Mouse (Mus musculus): ENCODE data around the gene Lcn3. TPM values are rescaled to one million over a fixed set of nuclear protein-coding genes. Genes with fewer than 3 reads are reported as not detected.
"Not testable (repeated sequence)": the region's sequence is repeated elsewhere in the genome, so short reads cannot be mapped to it uniquely, and the experiment has no call there.

Lcn3 gene
- polyA plus RNA-seq, 1 experiment from 2014 or later: not detected

DNA sequence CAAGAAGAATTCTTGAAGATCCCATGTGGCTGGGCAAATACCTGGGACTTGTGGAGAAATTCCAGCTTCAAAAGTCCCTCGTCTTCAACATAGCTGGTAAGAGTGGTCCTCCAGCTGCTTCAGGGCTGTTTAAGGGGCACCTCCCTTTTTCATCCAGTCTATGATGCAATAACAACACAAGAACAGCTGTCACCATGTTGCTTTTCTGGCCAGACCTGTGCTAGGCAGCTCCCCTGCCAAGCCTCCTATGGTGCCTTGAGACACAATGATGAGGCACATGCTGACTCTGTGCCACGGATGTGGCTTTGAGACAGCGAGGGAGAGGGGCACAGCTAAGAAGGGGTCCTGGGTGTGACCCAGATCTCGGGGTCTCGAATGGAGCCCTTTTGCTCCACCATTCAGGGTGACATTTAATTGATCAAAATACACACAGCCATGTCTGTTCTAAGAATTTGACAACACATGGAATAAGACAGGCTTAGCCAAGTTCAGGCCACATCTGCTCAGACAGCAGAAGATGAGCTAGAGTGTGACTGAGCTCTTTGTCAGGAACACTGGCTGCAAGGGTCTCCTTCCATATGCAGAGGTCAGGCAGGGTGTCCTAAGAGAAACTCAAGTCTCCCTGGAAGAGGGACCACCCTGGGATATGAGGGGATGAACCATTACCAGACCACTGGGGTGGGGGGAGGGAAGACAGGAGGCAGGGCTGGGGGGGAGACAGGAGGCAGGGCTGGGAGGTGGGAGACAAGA, 20.4 kb downstream of the Lcn3 start:
- H3K27ac ChIP-seq (replicated peaks in 1 of 2; ENCODE audit: control insufficient read depth in 1 of 2, insufficient read depth in 1 of 2, low read depth in 2 of 2, low read length in 2 of 2): no peak overlapping the region
- H3K4me3 ChIP-seq (ENCODE audit: control insufficient read depth in 1 of 2, insufficient read depth in 1 of 2, low read depth in 1 of 2, low read length in 2 of 2): no peak overlapping the region
- no peaks in the 10 kb centered on the region for H3K9me3 ChIP-seq (ENCODE audit: control insufficient read depth, low read length)
- H3K4me2 ChIP-seq (ENCODE audit: low read length): no peak overlapping the region
- no peak overlapping the region for H3K9ac ChIP-seq (ENCODE audit: low read length)
- H3K36me3 ChIP-seq (ENCODE audit: control insufficient read depth, insufficient read depth, low read length): no peaks in the 10 kb centered on the region
- 69% methylated on average over 5 of the region's 5 CpGs for WGBS
- no peaks in the 10 kb centered on the region for H3K4me1 ChIP-seq (ENCODE audit: control insufficient read depth in 2 of 2, insufficient read depth in 2 of 2, low read length in 2 of 2)
- no peak for ATAC-seq (ENCODE audit: insufficient number of reproducible peaks, insufficient read depth, low FRiP score, low read depth)
- no peaks in the 10 kb centered on the region for H3K27me3 ChIP-seq (ENCODE audit: control insufficient read depth, insufficient read depth, low read length)

GRCm38 (mm10) chr2:25789092-25789491, 23.7 kb downstream of the Lcn3 start:
- H3K27me3 ChIP-seq (ENCODE audit: control insufficient read depth, insufficient read depth, low read length): no peaks in the 10 kb centered on the region
- no peaks in the 10 kb centered on the region for H3K9me3 ChIP-seq (ENCODE audit: control insufficient read depth, low read length)
- no peaks in the 10 kb centered on the region for H3K36me3 ChIP-seq (ENCODE audit: control insufficient read depth, insufficient read depth, low read length)
- WGBS: 61% methylated on average over 3 of the region's 3 CpGs
- H3K9ac ChIP-seq (ENCODE audit: low read length): no peak overlapping the region
- no peak overlapping the region for H3K4me3 ChIP-seq (ENCODE audit: control insufficient read depth in 1 of 2, insufficient read depth in 1 of 2, low read depth in 1 of 2, low read length in 2 of 2)
- H3K4me1 ChIP-seq (ENCODE audit: control insufficient read depth in 2 of 2, insufficient read depth in 2 of 2, low read length in 2 of 2): no peaks in the 10 kb centered on the region
- H3K27ac ChIP-seq (replicated peaks in 1 of 2; ENCODE audit: control insufficient read depth in 1 of 2, insufficient read depth in 1 of 2, low read depth in 2 of 2, low read length in 2 of 2): no peak overlapping the region
- H3K4me2 ChIP-seq (ENCODE audit: low read length): no peak overlapping the region
- no peak for ATAC-seq (ENCODE audit: insufficient number of reproducible peaks, insufficient read depth, low FRiP score, low read depth)

DNA sequence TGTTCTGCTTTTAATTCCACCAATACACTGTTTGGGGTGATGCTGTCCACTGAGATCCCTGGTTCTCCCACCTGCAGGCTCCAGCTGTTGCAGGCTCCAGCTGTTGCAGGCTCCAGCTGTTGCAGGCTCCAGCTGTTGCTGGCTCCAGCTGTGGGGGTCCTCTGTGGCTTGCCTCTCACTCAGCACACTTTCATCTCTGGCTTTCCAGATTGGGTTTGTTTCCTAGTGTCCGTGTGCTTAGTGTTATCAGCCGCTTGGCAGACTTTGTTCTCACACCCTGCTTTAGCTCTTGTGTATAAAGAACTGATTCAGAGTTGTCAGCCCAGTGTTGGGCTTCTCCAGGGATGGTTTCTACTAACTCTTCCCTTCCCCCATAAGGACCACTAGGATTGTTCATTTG, 32.3 kb downstream of the Lcn3 start:
- no peak for ATAC-seq (ENCODE audit: insufficient number of reproducible peaks, insufficient read depth, low FRiP score, low read depth)
- H3K9ac ChIP-seq (ENCODE audit: low read length): no peak overlapping the region
- H3K4me1 ChIP-seq (ENCODE audit: control insufficient read depth in 2 of 2, insufficient read depth in 2 of 2, low read length in 2 of 2): no peaks in the 10 kb centered on the region
- no peaks in the 10 kb centered on the region for H3K9me3 ChIP-seq (ENCODE audit: control insufficient read depth, low read length)
- no peak overlapping the region for H3K4me2 ChIP-seq (ENCODE audit: low read length)
- H3K27ac ChIP-seq (replicated peaks in 1 of 2; ENCODE audit: control insufficient read depth in 1 of 2, insufficient read depth in 1 of 2, low read depth in 2 of 2, low read length in 2 of 2): no peak overlapping the region
- WGBS: 12% methylated on average over 2 of the region's 2 CpGs
- no peaks in the 10 kb centered on the region for H3K27me3 ChIP-seq (ENCODE audit: control insufficient read depth, insufficient read depth, low read length)
- H3K4me3 ChIP-seq (ENCODE audit: control insufficient read depth in 1 of 2, insufficient read depth in 1 of 2, low read depth in 1 of 2, low read length in 2 of 2): no peak overlapping the region
- no peaks in the 10 kb centered on the region for H3K36me3 ChIP-seq (ENCODE audit: control insufficient read depth, insufficient read depth, low read length)

DNA sequence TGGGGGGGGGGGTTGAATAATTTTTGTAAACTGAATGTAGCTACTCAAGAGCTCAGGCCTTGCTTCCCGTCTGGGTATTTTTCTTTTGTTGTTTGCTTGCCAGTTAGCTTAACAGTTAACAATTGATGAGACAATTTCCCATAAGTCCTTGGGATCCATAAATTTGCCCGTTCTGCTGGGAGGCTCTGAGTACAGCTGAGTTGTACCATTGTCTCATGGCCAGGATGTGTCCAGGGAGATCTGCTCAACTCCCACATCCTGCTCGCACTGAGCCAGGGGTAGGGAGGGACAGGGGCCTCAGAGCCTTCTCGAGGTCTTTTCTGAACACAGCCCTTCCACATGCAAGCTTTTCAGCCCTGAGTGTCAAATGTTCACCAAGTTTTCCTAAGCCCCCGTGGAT, 32.7 kb downstream of the Lcn3 start:
- Histone ChIP-seq H3K9ac (ENCODE audit: low read length) (no peak overlapping the region), H3K4me1 (ENCODE audit: control insufficient read depth in 2 of 2, insufficient read depth in 2 of 2, low read length in 2 of 2) (no peaks in the 10 kb centered on the region), H3K36me3 (ENCODE audit: control insufficient read depth, insufficient read depth, low read length) (no peaks in the 10 kb centered on the region), H3K27me3 (ENCODE audit: control insufficient read depth, insufficient read depth, low read length) (no peaks in the 10 kb centered on the region), H3K9me3 (ENCODE audit: control insufficient read depth, low read length) (no peaks in the 10 kb centered on the region), H3K4me3 (ENCODE audit: control insufficient read depth in 1 of 2, insufficient read depth in 1 of 2, low read depth in 1 of 2, low read length in 2 of 2) (no peak overlapping the region), H3K27ac (replicated peaks in 1 of 2; ENCODE audit: control insufficient read depth in 1 of 2, insufficient read depth in 1 of 2, low read depth in 2 of 2, low read length in 2 of 2) (no peak overlapping the region), H3K4me2 (ENCODE audit: low read length) (no peak overlapping the region)
- ATAC-seq (ENCODE audit: insufficient number of reproducible peaks, insufficient read depth, low FRiP score, low read depth): no peak
- 47% methylated on average over 5 of the region's 5 CpGs for WGBS

- WGBS: 65% methylated on average over 2 of the region's 2 CpGs
- Histone ChIP-seq H3K4me1 (ENCODE audit: control insufficient read depth in 2 of 2, insufficient read depth in 2 of 2, low read length in 2 of 2) (no peaks in the 10 kb centered on the region), H3K27me3 (ENCODE audit: control insufficient read depth, insufficient read depth, low read length) (no peaks in the 10 kb centered on the region), H3K9me3 (ENCODE audit: control insufficient read depth, low read length) (no peaks in the 10 kb centered on the region), H3K36me3 (ENCODE audit: control insufficient read depth, insufficient read depth, low read length) (no peaks in the 10 kb centered on the region), H3K9ac (ENCODE audit: low read length) (no peak overlapping the region), H3K4me2 (ENCODE audit: low read length) (no peak overlapping the region), H3K27ac (replicated peaks in 1 of 2; ENCODE audit: control insufficient read depth in 1 of 2, insufficient read depth in 1 of 2, low read depth in 2 of 2, low read length in 2 of 2) (no peak overlapping the region), H3K4me3 (ENCODE audit: control insufficient read depth in 1 of 2, insufficient read depth in 1 of 2, low read depth in 1 of 2, low read length in 2 of 2) (no peak overlapping the region)
- ATAC-seq (ENCODE audit: insufficient number of reproducible peaks, insufficient read depth, low FRiP score, low read depth): no peak
Measured at GRCm38 (mm10) chr2:25811711-25812110, 46.3 kb downstream of the Lcn3 start.

DNA sequence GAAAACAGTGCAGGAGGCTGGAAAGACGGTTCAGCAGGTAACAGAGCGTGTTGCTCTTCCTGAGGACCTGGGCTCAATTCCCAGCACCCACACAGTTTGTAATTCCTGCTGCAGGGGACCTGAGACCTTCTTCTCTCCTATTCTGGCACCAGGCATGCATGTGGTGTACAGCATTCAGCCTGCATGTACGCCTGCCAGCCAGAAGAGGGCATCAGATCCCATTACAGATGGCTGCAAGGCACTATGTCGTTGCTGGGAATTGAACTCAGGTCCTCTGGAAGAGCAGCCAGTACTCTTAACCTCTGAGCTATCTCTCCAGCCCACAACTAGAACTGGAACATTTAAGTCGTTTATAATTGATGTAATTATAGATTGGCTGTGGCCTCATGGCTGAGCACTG, 48.0 kb downstream of the Lcn3 start:
- H3K9me3 ChIP-seq (ENCODE audit: control insufficient read depth, low read length): no peaks in the 10 kb centered on the region
- no peaks in the 10 kb centered on the region for H3K27me3 ChIP-seq (ENCODE audit: control insufficient read depth, insufficient read depth, low read length)
- no peak overlapping the region for H3K27ac ChIP-seq (replicated peaks in 1 of 2; ENCODE audit: control insufficient read depth in 1 of 2, insufficient read depth in 1 of 2, low read depth in 2 of 2, low read length in 2 of 2)
- no peak for ATAC-seq (ENCODE audit: insufficient number of reproducible peaks, insufficient read depth, low FRiP score, low read depth)
- WGBS: 78% methylated on average over 5 of the region's 5 CpGs
- H3K36me3 ChIP-seq (ENCODE audit: control insufficient read depth, insufficient read depth, low read length): no peaks in the 10 kb centered on the region
- no peak overlapping the region for H3K4me3 ChIP-seq (ENCODE audit: control insufficient read depth in 1 of 2, insufficient read depth in 1 of 2, low read depth in 1 of 2, low read length in 2 of 2)
- H3K4me2 ChIP-seq (ENCODE audit: low read length): no peak overlapping the region
- H3K4me1 ChIP-seq (ENCODE audit: control insufficient read depth in 2 of 2, insufficient read depth in 2 of 2, low read length in 2 of 2): no peaks in the 10 kb centered on the region
- no peak overlapping the region for H3K9ac ChIP-seq (ENCODE audit: low read length)

- 67% methylated on average over 1 of the region's 1 CpGs for WGBS
- not testable (repeated sequence) for H3K9ac ChIP-seq (ENCODE audit: low read length); H3K27ac ChIP-seq (replicated peaks in 1 of 2; ENCODE audit: control insufficient read depth in 1 of 2, insufficient read depth in 1 of 2, low read depth in 2 of 2, low read length in 2 of 2); H3K4me1 ChIP-seq (ENCODE audit: control insufficient read depth in 2 of 2, insufficient read depth in 2 of 2, low read length in 2 of 2); H3K36me3 ChIP-seq (ENCODE audit: control insufficient read depth, insufficient read depth, low read length); H3K4me3 ChIP-seq (ENCODE audit: control insufficient read depth in 1 of 2, insufficient read depth in 1 of 2, low read depth in 1 of 2, low read length in 2 of 2); H3K9me3 ChIP-seq (ENCODE audit: control insufficient read depth, low read length); ATAC-seq (ENCODE audit: insufficient number of reproducible peaks, insufficient read depth, low FRiP score, low read depth); H3K4me2 ChIP-seq (ENCODE audit: low read length); H3K27me3 ChIP-seq (ENCODE audit: control insufficient read depth, insufficient read depth, low read length)
Measured at GRCm38 (mm10) chr2:25815748-25816147, 50.4 kb downstream of the Lcn3 start, which contains the start of gene Glt6d1. Glt6d1 (minus strand) TSS chr2:25815848.

Measured in heart, embryonic 14.5 days (tissue).